Comparison of ENCODE assay signal across 7 mouse cellular contexts in genomic region chr17:30454862-30455243, GRCm38 (mm10).
DNase-seq lines count a peak whose midpoint lies in the region; ATAC-seq and TF ChIP-seq lines count a peak whose summit lies in the region.

No protein-coding gene starts in this region.

- no peak overlapping the region for H3K4me3 ChIP-seq in liver, adult 2 months (ENCODE audit: insufficient read depth, low read depth, low read length)
- no peak overlapping the region for H3K4me3 ChIP-seq in small intestine, adult 2 months (ENCODE audit: low read depth, low read length)

- no peak for TF ChIP-seq POLR2A in liver, adult 2 months (IDR thresholded peaks at IDR 0.05; ENCODE audit: extremely low read depth, insufficient read depth, low read length)
- TF ChIP-seq POLR2A in small intestine, adult 2 months (IDR thresholded peaks at IDR 0.05; ENCODE audit: low read depth, low read length): no peak

- peak; percentile 44 to 45 for DNase-seq in urinary bladder, adult 18-20 months (ENCODE audit: low spot score in 2 of 2)
- DNase-seq in urinary bladder, postnatal 10 days (ENCODE audit: low spot score): no peak
- peak; percentile 86 for DNase-seq in adrenal gland, postnatal 10 days
- DNase-seq in embryo, embryonic 9.5 days (ENCODE audit: extremely low spot score): peak; percentile 74
- peak; percentile 26 for DNase-seq in liver, adult 2 months (ENCODE audit: extremely low read depth, low read depth, low spot score)

- no peaks in the 10 kb centered on the region for H3K36me3 ChIP-seq in liver, adult 2 months (ENCODE audit: control insufficient read depth, insufficient read depth, low read length)
- no peaks in the 10 kb centered on the region for H3K36me3 ChIP-seq in small intestine, adult 2 months (ENCODE audit: control insufficient read depth, insufficient read depth, low read length)

- 36% methylated on average over 3 of the region's 3 CpGs for WGBS in liver, adult 2 months
- WGBS in small intestine, adult 2 months: 28% methylated on average over 3 of the region's 3 CpGs

- peak; percentile 72 for TF ChIP-seq CTCF in liver, adult 2 months (IDR thresholded peaks at IDR 0.05; ENCODE audit: low read depth, low read length)
- peak; percentile 13; the same call in 1 of the 2 replicates for TF ChIP-seq CTCF in small intestine, adult 2 months (IDR thresholded peaks at IDR 0.05; ENCODE audit: extremely low read depth, insufficient read length, insufficient replicate concordance, low read depth, low read length)

- no peak overlapping the region for H3K27ac ChIP-seq in liver, adult 2 months (replicated peaks; ENCODE audit: insufficient read depth, low read depth, low read length)
- H3K27ac ChIP-seq in small intestine, adult 2 months (ENCODE audit: insufficient read depth, low read depth, low read length): no peak overlapping the region

- peak; percentile 52 for ATAC-seq in inflammation-experienced regulatory T-cells, adult 6 months

- no peaks in the 10 kb centered on the region for H3K79me2 ChIP-seq in liver, adult 2 months (ENCODE audit: control insufficient read depth, insufficient read depth, low read length)

- no peak overlapping the region for H3K9ac ChIP-seq in liver, adult 2 months (ENCODE audit: low read depth, low read length)

- no peaks in the 10 kb centered on the region for H3K4me1 ChIP-seq in liver, adult 2 months (ENCODE audit: control insufficient read depth, insufficient read depth, low read length)
- no peaks in the 10 kb centered on the region for H3K4me1 ChIP-seq in small intestine, adult 2 months (ENCODE audit: control insufficient read depth, insufficient read depth, insufficient read length, low read length)

- no peaks in the 10 kb centered on the region for H3K27me3 ChIP-seq in liver, adult 2 months (ENCODE audit: control insufficient read depth, insufficient read depth, low read length)
- H3K27me3 ChIP-seq in small intestine, adult 2 months (ENCODE audit: control insufficient read depth, insufficient read depth, low read length): no peaks in the 10 kb centered on the region
